Mouse (Mus musculus): ENCODE results near the gene Zfp637.
A peak's percentile ranks its signal among the peaks of the same experiment; 100 is the strongest.
"Not testable (repeated sequence)": the region's sequence is repeated elsewhere in the genome, so short reads cannot be mapped to it uniquely, and the experiment has no call there.

Gene Zfp637

DNA sequence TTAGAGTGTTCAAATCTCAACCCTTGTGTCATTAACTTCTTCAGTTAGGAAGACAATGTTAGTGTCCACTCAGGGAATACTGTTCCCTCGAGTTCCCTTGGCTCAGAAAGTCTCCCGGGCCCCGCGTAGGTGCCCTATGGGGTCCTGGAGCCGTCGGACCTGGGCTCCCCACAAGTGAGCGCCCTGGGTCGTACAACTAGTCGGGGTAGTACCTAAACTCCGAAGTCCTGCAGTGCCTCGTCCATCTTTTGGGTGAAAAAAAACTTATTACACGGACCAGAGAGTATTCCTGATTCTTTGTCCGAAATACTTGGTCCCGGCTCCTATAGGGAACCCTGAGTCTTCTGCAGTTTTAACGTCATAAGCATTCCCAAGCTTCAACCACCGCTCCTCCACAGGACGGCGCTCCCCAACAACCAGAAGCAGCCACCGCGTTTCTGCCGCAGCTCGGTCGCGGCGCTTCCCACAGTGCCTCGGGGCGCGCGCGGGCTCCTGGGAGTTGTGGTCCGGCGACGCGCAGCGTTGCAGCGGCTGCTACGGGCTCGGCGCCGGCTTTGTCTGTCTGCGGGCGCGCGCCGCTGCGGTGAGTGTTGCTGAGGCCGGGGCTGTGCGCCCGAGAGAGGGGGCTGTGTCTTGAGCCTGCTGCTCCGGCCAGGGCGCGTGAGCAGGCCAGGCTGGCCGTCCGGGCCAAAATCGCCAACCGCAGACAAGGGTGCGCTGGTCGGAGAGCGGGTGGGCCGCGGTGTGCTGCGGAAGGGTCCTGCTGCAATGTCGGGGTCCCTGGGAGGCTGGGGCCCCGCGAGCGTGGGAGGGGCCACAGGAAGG lies at the start of gene Zfp637:
Gene Zfp637 (plus strand): TSS at position 495 of the 825 bp plus-strand sequence.
- DNase-seq (ENCODE audit: low read depth, low spot score): peak; percentile 73

DNA sequence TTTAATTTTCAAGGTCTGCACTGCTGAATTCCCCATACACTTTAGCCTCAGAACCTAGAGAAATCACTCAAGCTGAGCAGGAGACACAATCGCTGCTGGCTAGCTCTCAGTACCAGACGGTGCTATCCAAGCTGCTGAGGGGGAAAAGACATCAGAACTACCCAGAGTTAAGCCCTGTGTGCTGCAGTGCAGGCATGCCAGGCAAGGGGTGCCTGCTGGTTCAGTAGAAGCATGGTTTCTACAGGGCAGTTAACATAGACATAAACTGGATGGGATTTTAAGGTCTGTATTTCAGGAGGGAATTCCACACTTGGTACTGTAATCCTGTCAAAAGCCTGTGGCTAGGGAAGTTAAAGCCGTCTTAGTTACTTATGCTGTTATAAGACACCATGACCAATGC lies 45.7 kb upstream of the Zfp637 start:
- no peak for DNase-seq (ENCODE audit: low read depth, low spot score)

DNA sequence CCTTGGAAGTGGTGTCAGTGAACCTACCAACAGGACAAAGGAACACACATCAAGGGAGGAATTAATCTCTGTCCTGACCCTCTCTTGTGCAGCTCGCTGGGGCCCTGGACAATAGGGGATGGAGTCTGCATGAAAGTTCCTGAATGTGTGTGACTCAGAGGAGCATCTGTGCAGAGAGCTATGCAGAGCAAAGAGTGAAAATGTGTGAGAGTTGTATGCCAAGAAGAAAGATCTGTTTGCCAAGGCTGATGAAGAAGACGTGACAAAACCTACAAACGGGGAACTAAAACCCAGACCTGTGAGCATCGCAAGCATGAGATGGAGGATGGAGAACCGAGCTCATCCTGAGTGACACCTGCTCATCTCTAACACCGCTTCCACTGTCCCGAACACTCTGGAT lies 40.2 kb upstream of the Zfp637 start:
- no peak for DNase-seq (ENCODE audit: low read depth, low spot score)

DNA sequence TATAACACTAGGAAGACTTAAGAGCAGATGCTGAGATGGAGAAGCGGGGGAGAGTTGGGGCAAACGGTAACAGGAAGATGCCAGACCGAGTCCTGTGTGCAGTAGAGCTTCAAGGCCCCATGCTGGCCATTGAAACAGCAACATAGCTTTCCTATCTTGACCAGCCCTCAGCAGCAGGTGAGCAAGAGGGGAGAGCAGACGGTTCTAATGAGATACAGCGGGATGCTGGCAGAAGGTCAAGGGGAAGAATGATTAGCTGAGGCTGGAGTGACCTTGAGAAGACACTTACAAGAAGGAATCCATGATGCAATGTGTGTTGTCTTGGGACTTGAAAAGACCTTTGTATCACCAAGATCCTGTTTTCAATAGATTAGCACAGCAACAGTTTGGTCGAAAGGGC lies 39.2 kb upstream of the Zfp637 start:
- no peak for DNase-seq (ENCODE audit: low read depth, low spot score)

DNA sequence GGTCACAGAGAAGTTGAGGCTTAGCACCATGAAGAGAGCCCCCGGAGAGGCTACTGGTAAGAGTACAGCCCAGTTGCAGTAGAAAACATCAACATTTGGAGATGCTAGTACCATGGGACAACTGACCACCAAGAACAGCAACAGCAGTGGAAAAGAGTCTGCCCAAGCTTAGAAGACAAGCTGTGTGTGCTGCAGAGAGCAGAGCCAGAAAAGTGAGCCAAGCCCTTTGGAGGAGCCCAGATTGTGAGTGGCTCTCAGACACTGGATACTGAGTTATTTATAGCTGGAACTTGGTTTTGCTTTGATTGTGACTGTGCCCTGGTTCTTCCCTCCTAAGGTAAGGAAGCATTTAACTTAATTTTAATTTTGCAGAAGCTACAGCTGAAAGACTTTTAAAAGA lies 33.2 kb upstream of the Zfp637 start:
- peak; percentile 63 for DNase-seq (ENCODE audit: low read depth, low spot score)

DNA sequence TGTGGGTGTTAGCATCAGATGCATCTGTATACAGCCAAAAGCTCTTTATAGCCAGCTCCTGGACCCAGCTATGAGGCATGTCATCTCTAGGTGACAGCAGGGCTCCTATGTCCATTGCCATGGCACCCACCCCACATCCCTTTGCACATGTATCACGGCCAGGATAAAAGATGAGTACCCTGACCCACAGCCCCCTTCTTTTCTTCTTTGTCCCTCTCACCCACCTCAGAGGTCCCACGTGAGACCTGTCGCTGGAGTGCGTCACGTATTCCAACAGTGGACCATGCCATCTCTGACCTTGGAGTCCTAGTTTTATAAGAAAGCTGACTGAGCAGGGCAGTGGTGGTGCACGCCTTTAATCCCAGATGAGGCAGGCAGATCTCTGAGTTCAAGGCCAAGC lies 31.2 kb upstream of the Zfp637 start:
- no peak for DNase-seq (ENCODE audit: low read depth, low spot score)

DNA sequence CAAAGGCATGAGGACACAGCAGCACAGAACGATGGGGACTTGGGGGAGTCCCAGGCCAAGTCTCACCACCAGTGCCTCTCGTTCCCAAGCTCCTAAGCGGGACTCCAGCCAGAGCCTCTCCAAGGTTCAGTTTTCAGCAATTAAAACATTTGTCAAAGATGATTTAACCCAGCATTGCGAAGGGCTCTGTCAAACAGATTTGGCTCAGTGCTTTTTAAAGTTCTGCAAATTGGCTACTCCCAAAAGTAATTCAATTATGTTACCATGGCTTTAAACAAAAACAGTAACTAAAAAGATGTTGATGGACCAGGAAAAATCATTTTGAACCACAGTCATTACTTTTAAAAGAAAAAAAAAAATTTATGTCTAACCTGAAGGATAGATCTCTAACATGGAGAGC lies 30.3 kb upstream of the Zfp637 start:
- peak; percentile 18 for DNase-seq (ENCODE audit: low read depth, low spot score)

DNA sequence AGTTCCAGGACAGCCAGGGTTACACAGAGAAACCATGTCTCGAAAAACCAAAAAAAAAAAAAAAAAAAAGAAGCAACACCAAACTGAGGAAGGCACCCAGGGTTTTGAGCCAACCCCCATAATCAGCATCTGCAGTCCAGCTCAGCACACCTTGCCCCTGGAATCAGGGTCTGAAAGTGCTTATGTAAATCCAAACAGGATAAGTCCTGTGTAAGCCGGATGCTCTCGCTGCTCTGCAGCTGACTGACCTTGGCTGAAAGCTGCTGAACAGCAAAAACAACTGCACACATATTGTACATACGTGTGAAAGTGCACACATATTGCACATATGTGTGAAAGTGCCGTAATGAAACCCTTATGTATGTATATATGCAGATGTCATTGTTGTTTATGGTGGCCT lies 29.7 kb upstream of the Zfp637 start:
- no peak for DNase-seq (ENCODE audit: low read depth, low spot score)

DNA sequence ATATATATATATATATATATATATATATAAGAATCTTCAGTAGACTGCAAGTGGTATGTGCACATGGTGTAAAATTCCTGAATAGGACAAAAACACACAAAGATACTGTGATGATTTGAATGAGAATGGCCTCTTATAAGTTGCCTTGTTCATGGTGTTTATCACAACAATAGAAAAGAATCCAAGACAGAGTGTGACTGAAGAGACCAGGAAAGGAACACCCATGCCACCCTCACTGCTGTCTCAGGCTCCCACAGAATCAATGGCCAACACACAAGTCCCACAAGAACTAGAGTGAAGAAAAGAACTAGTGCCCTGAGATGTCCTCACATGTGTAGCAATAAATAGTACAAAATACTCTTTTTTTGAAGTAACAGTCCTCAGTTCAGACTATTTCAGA lies 26.3 kb upstream of the Zfp637 start:
- DNase-seq (ENCODE audit: low read depth, low spot score): no peak

DNA sequence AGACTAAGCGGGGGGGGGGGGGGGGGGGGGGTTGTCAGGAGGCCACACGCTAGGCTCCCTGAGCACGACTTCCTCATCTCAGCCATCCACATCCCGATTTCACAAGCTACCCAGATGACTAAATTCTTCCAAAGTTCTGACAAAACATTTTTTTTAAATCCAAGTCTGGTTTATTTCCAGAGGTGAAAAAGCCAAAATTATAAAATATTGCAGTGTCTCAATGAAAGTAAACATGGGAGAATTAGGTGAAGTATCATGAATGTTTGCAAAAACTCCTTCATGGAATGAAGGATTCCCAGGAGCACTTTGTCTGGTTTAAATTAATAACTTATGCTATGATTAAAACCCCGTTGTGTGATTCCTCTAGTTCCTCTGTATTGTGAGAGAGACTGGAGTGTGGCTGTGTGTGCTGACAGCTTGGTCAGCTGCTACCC lies 23.9 kb upstream of the Zfp637 start:
- DNase-seq (ENCODE audit: low read depth, low spot score): peak; percentile 37

DNA sequence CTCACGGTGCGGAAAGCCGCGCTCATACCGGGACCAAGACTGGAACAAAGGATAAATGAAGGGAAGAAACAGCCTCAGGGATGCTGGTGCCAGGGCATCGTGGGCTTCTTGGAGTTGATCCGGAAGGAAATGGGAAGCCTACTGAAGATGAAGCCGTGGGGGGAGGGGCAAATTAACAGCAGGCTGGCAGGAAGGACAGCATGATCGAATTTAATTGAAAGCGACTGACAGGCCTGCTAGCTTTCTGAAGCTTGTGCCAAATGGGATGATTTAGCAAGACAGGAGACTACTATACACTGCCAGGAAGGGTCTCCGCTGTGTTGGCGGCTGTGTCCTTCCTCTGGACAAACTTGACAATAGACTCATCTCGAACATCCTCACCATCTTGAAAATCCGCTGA lies 20.7 kb upstream of the Zfp637 start:
- DNase-seq (ENCODE audit: low read depth, low spot score): no peak

DNA sequence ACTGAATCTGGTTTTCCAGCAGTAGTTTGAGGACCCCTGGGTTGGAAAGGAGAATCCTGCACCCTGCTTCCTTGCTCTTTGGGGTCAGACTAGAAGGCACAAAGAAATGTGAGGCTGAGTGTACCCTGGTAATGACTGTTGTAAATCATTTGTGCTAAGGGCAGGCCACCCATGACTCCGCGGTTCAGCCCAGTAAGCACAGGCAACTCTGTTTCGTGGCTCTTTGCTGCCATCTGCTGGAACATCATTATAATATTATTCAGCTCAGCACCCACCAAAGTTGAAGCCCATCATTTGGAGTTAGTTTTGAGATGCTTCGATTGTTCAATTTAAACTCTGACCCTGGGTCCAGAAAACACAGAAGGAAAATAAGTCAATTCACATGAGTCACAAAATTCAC lies 15.6 kb upstream of the Zfp637 start:
- peak; percentile 62 for DNase-seq (ENCODE audit: low read depth, low spot score)

DNA sequence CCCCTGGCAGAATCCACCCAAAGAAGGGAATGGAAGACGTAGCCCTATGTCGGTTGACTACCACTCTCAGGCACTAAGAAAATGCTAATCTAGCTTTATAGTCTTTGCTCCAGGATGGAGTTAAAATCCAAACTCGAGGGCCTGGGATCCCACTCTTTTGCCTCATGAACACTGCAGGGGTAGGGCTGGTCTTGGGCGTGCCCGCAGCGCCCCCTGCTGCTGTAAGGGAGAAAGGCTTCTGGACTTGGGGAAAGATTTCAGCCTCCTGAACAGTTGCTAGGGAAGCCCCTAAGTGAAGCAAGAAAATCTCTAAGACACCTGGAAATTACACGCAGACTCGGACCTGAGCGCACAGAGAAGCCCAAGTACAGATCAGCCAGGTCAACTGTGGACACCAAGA lies 12.7 kb upstream of the Zfp637 start:
- peak; percentile 25 for DNase-seq (ENCODE audit: low read depth, low spot score)

DNA sequence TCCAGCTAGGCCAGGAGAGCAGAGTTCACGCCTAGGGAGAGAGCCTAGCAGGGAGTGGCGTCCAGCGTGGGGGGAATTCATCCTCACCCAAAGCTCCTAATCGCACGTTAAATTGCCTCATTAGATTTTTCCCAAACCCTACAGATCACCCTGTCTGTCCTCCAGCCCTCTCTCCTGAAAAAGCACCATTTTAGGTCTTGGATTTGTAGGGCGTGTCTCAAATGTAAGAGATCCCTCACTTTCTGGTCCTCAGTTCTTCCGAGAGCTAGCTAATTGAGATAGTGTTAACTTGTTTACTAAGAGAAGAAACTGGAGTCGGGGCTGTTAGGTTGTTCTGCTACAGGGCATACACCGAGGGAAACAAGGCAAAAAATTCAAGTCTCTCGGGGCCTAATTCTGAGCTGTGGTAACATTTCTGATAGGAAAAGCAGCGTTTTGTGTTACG lies 553 bp downstream of the Zfp637 start:
- DNase-seq (ENCODE audit: low read depth, low spot score): no peak

DNA sequence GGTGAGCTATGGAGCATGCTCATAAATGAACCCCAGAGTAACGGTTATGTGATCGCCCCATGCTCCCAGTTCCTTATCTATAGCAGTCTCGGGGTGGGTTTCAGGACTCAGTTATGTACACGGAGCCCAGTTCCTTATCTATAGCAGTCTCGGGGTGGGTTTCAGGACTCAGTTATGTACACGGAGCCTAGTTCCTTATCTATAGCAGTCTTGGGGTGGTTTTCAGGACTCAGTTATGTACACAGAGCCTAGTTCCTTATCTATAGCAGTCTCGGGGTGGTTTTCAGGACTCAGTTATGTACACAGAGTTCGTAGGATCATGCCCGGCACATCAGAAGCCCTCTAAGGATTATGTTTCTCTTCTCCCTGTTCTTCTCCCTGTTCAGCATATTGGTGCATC lies 3.6 kb downstream of the Zfp637 start:
- no peak for DNase-seq (ENCODE audit: low read depth, low spot score)

DNA sequence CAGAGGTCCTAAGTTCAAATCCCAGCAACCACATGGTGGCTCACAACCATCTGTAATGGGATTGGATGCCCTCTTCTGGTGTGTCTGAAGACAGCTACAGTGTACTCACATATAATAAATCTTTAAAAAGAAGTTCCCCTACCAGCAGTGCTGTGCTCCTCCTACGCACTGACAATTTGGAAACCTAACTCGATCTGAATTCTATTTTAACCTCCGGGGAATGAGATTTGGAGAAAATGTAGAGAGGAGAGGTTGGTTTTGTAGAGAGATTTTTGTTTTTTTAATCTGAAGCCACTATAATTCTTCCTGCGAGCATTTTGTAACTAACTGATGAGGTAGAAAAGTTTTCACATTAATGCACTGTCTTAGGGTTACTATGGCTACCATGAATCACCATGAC lies 5.7 kb downstream of the Zfp637 start:
- DNase-seq (ENCODE audit: low read depth, low spot score): not testable (repeated sequence)

DNA sequence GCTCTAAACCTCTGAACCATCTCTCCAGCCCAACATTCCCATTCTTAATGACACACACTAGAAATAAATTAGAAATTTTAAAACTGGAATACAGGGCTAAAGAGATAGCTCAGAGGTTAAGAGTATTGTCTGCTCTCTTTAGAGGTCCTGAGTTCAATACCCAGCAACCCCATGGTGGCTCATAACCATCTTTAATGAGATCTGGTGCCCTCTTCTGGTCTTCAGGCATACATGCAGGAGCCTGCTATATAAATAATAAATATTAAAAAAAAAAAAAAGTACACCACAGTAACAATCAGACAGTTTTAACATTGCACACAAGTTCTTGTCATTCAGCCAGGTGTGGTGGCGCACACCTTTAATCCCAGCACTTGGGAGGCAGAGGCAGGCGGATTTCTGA lies 6.8 kb downstream of the Zfp637 start:
- no peak for DNase-seq (ENCODE audit: low read depth, low spot score)

DNA sequence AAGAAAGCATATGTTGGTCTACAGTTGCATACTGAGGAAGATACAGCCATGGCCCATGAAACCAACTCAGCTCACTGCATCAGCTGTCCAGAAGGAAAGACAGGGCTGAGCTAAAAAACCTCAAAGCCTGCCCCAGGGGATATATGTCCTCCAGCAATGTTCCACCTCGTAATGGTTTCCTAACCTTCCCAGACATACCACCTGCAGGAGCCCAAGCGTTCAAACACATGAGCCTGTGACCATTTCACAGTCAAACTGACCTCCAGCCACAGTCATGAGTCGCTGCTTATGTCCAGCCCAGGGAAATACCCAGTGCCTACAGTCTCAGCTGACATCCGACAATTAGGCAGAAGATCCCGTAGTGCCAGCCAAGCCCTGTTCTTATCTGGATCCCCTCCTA lies 7.6 kb downstream of the Zfp637 start:
- no peak for DNase-seq (ENCODE audit: low read depth, low spot score)

DNA sequence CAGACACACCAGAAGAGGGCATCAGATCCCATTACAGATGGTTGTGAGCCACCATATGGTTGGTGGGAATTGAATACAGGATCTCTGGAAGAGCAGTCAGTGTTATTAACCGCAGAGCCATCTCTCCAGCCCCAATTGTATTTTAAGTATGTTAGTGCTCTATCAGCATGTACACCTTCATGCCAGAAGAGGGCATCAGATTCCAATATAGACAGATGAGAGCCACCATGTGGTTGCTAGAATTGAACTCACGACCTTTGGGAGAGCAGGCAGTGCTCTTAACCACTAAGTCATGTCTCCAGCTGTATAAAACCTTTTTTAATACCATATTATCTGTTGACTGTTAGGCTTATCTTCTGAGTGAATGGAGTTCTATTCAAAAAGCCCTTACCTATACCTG lies 10.8 kb downstream of the Zfp637 start:
- no peak for DNase-seq (ENCODE audit: low read depth, low spot score)

DNA sequence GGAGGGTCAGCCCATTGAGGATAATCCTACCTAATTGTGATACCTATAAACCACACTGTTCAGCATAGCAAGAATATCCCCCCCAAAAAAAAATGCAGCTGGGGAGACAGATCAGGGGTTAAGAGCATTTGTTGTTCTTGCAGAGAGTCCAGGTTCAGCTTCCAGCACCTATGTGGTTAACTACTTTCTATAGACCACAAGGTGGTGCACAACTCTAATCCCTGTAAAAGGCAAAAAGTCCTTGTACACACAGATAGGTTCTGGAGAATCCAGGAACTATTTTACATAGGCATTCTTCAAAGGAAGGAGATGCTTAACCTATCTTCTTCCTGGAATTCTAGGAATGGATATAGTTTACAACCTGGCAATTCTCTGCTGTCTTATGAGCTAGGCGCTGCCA lies 17.0 kb downstream of the Zfp637 start:
- no peak for DNase-seq (ENCODE audit: low read depth, low spot score)

DNA sequence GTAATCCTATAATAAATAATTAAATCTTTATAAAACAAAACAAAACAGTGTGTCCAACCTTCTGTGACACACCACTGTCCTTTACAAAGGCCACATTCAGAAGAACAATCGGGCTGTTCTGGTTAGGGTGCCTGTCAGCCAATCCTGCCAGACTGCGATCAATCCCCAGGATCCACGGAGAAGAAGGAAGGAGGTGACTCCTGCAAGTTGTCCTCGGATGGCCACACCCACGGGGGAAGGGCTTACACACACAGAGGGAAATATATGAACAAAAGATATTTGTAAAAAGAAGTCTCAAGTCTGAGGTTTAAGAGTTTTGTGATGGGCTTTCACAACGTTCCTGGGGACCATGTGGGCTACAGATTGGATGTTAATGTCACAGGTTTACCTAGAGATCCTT lies 20.9 kb downstream of the Zfp637 start, which contains the start of gene Zfp239:
Gene Zfp239 (plus strand): TSS at position 253 of the 400 bp plus-strand sequence.
- no peak for DNase-seq (ENCODE audit: low read depth, low spot score)

DNA sequence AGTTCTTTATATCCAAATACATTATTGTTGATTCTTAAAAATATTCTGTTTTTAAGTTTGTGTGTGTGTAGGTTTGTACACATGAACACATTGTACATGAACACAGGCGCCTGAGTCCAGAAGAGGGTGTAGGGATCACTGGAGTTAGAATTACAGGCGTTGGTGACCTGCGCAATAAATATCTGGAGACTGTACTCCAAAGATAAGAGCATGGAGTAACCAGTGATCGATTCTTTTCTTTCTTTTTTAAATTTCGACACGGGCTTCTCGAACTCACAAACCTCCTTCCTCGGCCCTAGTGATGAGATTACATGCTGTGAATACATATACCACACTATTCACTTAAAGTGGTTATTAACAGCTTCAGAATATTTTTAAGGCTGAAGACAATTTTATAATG lies 21.5 kb downstream of the Zfp637 start:
- no peak for DNase-seq (ENCODE audit: low read depth, low spot score)

DNA sequence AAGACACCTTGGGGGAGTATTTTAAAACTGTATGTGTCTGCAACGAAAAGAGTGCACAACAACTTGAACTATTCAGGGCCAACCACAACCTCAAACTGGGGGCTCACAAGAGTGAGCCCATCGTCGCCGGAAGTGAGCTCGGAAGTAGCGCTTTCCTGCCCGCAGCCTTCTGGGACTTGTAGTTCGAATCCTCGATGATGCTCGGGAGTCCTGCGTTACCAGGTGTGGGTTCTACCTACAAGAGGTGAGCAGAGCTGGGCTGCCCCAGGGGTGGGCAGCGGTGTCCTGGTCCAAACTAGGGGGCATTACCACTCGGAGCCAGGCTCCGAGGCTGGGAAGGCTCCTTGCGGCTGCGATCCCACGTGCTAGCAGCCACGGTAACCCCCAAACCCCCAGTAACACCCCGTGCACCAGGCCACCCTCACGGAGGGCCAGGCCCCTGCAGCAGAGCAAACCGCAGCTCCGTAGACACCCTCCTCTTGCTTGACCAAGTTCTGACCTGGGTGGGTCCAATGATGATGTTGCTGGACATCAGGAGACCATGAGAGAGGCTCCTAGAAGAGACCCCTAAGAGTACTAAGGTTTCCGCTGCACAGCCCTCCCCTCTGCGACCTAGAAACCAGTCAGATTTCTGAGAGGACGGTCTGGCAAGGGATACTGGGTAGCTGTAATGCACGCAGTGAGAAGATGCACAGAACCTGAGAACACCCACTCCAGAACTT lies 22.1 kb downstream of the Zfp637 start:
- DNase-seq (ENCODE audit: low read depth, low spot score): peak; percentile 32
